Mouse (Mus musculus) kidney, postnatal 0 days (tissue): ENCODE data around the gene Clec4e. TPM values are rescaled to one million over a fixed set of nuclear protein-coding genes. Genes with fewer than 3 reads are reported as not detected.
"Not testable (repeated sequence)": the region's sequence is repeated elsewhere in the genome, so short reads cannot be mapped to it uniquely, and the experiment has no call there.

Experiments used
- ATAC-seq: fragments of 200-750 bp; cut with Nextera tagmentation; replicated peaks from 2 replicates; pipeline ENCODE4 v1.8.0; 2017; ENCODE audit warnings: low read depth, moderate number of reproducible peaks, moderate TSS enrichment, moderate library complexity; ENCODE audit not compliant: low FRiP score
- DNase-seq: peaks from one replicate; pipeline ENCODE4 v3.0.0-alpha.2; 2016; ENCODE audit warnings: low spot score
- H3K27ac ChIP-seq: fragments of 300-500 bp; sonication (generic); 2 replicates; pipeline ENCODE4 v1.5.1; 2014; ENCODE audit warnings: mild to moderate bottlenecking
- H3K27me3 ChIP-seq: fragments of 300-500 bp; sonication (generic); 2 replicates; pipeline ENCODE4 v1.6.1; 2014; ENCODE audit warnings: low read length, mixed read lengths; ENCODE audit not compliant: insufficient read depth
- H3K36me3 ChIP-seq: fragments of 300-500 bp; sonication (generic); 2 replicates; pipeline ENCODE4 v1.6.1; 2014; ENCODE audit warnings: low read length, mixed read lengths; ENCODE audit not compliant: insufficient read depth
- H3K4me1 ChIP-seq: fragments of 300-500 bp; sonication (generic); replicated peaks from 2 replicates; pipeline ENCODE4 v1.6.1; 2014; ENCODE audit warnings: antibody characterized with exemption, low read length, mixed read lengths; ENCODE audit not compliant: insufficient read depth
- H3K4me2 ChIP-seq: fragments of 300-500 bp; sonication (generic); 2 replicates; pipeline ENCODE4 v1.6.1; 2014; ENCODE audit warnings: mild to moderate bottlenecking, low read length, moderate library complexity, mixed read lengths
- H3K4me3 ChIP-seq: fragments of 300-500 bp; sonication (generic); replicated peaks from 2 replicates; pipeline ENCODE4 v1.5.1; 2014; ENCODE audit warnings: low read depth, low read length
- H3K9ac ChIP-seq: fragments of 300-500 bp; sonication (generic); 2 replicates; pipeline ENCODE4 v1.6.1; 2014; ENCODE audit warnings: low read depth, low read length
- H3K9me3 ChIP-seq: fragments of 300-500 bp; sonication (generic); replicated peaks from 2 replicates; pipeline ENCODE4 v1.6.1; 2016; ENCODE audit warnings: low read length, inconsistent platforms, mixed read lengths
- CTCF ChIP-seq: IDR thresholded peaks from 2 replicates; pipeline ENCODE4 v1.5.1; 2016; ENCODE audit warnings: antibody characterized with exemption, low read depth, mild to moderate bottlenecking, moderate library complexity
- WGBS: fragments of 180-500 bp; shearing (Covaris S2); extraction: QIAGEN DNeasy Blood & Tissue Kit; methylation state at CpG from one replicate; pipeline ENCODE4 v1.1.7; 2014; 5-methylcytosine and 5-hydroxymethylcytosine counted together
- polyA plus RNA-seq: library from polyadenylated mRNA; unstranded; fragments of >200 nt; fragmentation: Nextera tagmentation; extraction: Ambion mirVana; gene quantifications from 2 replicates; pipeline ENCODE4 v1.2.1, GENCODE M21; 2015

The Clec4e gene
- polyA plus RNA-seq, 1 experiment from 2014 or later, result 0.08 TPM

GRCm38 (mm10) chr6:123260868-123261267 lies 28.8 kb downstream of the Clec4e start:
- Histone ChIP-seq H3K9ac (no peak overlapping the region), H3K4me1 (no peaks in the 10 kb centered on the region), H3K36me3 (no peaks in the 10 kb centered on the region), H3K9me3 (no peaks in the 10 kb centered on the region), H3K4me3 (no peak overlapping the region), H3K27ac (no peak overlapping the region), H3K27me3 (no peaks in the 10 kb centered on the region), H3K4me2 (no peak overlapping the region)
- TF ChIP-seq CTCF, result no peak
- 89% methylated on average over 1 of the region's 1 CpGs for WGBS
- ATAC-seq (no peak), DNase-seq (no peak)

- Histone ChIP-seq H3K27me3 (no peaks in the 10 kb centered on the region), H3K9me3 (no peaks in the 10 kb centered on the region), H3K4me2 (no peak overlapping the region), H3K4me1 (no peaks in the 10 kb centered on the region), H3K36me3 (no peaks in the 10 kb centered on the region), H3K4me3 (no peak overlapping the region), H3K9ac (no peak overlapping the region), H3K27ac (no peak overlapping the region)
- 79% methylated on average over 4 of the region's 4 CpGs for WGBS
- TF ChIP-seq CTCF, result no peak
- DNase-seq, result no peak
- ATAC-seq, result no peak
These were observed 29.6 kb downstream of the Clec4e start for GRCm38 (mm10) chr6:123259889-123260603.

- no peaks in the 10 kb centered on the region for H3K36me3 ChIP-seq
- H3K9me3 ChIP-seq, result no peaks in the 10 kb centered on the region
- TF ChIP-seq CTCF, result 0 out of 2 replicates have a peak, but pooled peaks have one; percentile 21
- no peak overlapping the region for H3K4me3 ChIP-seq
- no peak for DNase-seq
- no peak overlapping the region for H3K4me2 ChIP-seq
- H3K4me1 ChIP-seq, result no peaks in the 10 kb centered on the region
- WGBS, result 72% methylated on average over 3 of the region's 3 CpGs
- no peak overlapping the region for H3K27ac ChIP-seq
- H3K27me3 ChIP-seq, result no peaks in the 10 kb centered on the region
- no peak overlapping the region for H3K9ac ChIP-seq
- ATAC-seq, result no peak
These were observed 30.7 kb downstream of the Clec4e start for GRCm38 (mm10) chr6:123258946-123259345.

- no peak for TF ChIP-seq CTCF
- Histone ChIP-seq H3K27me3 (no peaks in the 10 kb centered on the region), H3K9ac (no peak overlapping the region), H3K4me3 (no peak overlapping the region), H3K36me3 (no peaks in the 10 kb centered on the region), H3K4me2 (no peak overlapping the region), H3K27ac (no peak overlapping the region), H3K9me3 (no peaks in the 10 kb centered on the region), H3K4me1 (no peaks in the 10 kb centered on the region)
- no peak for ATAC-seq
- DNase-seq, result no peak
These were observed 36.9 kb downstream of the Clec4e start for GRCm38 (mm10) chr6:123252735-123253134.

- DNase-seq, H3K4me2 ChIP-seq, H3K4me3 ChIP-seq, H3K27me3 ChIP-seq, H3K9me3 ChIP-seq, H3K9ac ChIP-seq, H3K4me1 ChIP-seq, H3K36me3 ChIP-seq, ATAC-seq, H3K27ac ChIP-seq: not testable (repeated sequence)
- 84% methylated on average over 2 of the region's 2 CpGs for WGBS
These were observed 40.8 kb downstream of the Clec4e start for GRCm38 (mm10) chr6:123248862-123249261.

- no peak overlapping the region for H3K4me3 ChIP-seq
- H3K4me1 ChIP-seq, result no peaks in the 10 kb centered on the region
- no peak overlapping the region for H3K27ac ChIP-seq
- no peaks in the 10 kb centered on the region for H3K36me3 ChIP-seq
- H3K9ac ChIP-seq, result no peak overlapping the region
- no peak for TF ChIP-seq CTCF
- H3K27me3 ChIP-seq, result no peaks in the 10 kb centered on the region
- WGBS, result 86% methylated on average over 5 of the region's 5 CpGs
- H3K9me3 ChIP-seq, result no peaks in the 10 kb centered on the region
- H3K4me2 ChIP-seq, result no peak overlapping the region
- ATAC-seq (no peak), DNase-seq (no peak)
These were observed 45.5 kb downstream of the Clec4e start for GRCm38 (mm10) chr6:123244201-123244600.

GRCm38 (mm10) chr6:123237582-123237981 lies 52.1 kb downstream of the Clec4e start:
- Histone ChIP-seq H3K27me3 (no peaks in the 10 kb centered on the region), H3K4me1 (no peaks in the 10 kb centered on the region), H3K4me2 (no peak overlapping the region), H3K4me3 (no peak overlapping the region), H3K36me3 (no peaks in the 10 kb centered on the region), H3K9me3 (no peaks in the 10 kb centered on the region), H3K9ac (no peak overlapping the region), H3K27ac (no peak overlapping the region)
- TF ChIP-seq CTCF, result no peak
- ATAC-seq (no peak), DNase-seq (no peak)

Other genes with a start within 250 kb of the Clec4e start
- gene Clec4b1, start 239.9 kb downstream of the Clec4e start, polyA plus RNA-seq, result 0.21 TPM in 1 of 2 replicates, not detected in the other
- gene Clec4a2, start 183.4 kb downstream of the Clec4e start, polyA plus RNA-seq, result 4.1 and 5.8 TPM in 2 replicates
- not detected in 2 replicates for gene Clec4b2, start 117.0 kb downstream of the Clec4e start, polyA plus RNA-seq
- 5.3 and 6.5 TPM in 2 replicates for gene Clec4n, start 60.0 kb downstream of the Clec4e start, polyA plus RNA-seq
- 0.45 and 0.51 TPM in 2 replicates for gene Clec4d, start 27.8 kb downstream of the Clec4e start, polyA plus RNA-seq
- not detected in 2 replicates for gene Vmn2r19, start 18.5 kb upstream of the Clec4e start, polyA plus RNA-seq
- gene Vmn2r20, start 128.2 kb upstream of the Clec4e start, polyA plus RNA-seq, result not detected in 2 replicates
- gene Vmn2r21, start 243.5 kb upstream of the Clec4e start, polyA plus RNA-seq, result not detected in 2 replicates